Mouse (Mus musculus): ENCODE measurements around the gene Cd93.

GRCm38 (mm10) chr2:148490150-148490549 lies 46.8 kb upstream of the Cd93 start:
- no peak for TF ChIP-seq CTCF (IDR thresholded peaks at IDR 0.05; ENCODE audit: control insufficient read depth, insufficient read depth, insufficient read length)
- TF ChIP-seq MYOD1 (IDR thresholded peaks at IDR 0.05; ENCODE audit: control insufficient read depth, insufficient read length, low read depth), result no peak
- no peak for TF ChIP-seq USF1 (IDR thresholded peaks at IDR 0.05; ENCODE audit: low read depth)
- no peak for TF ChIP-seq MAX (IDR thresholded peaks at IDR 0.05)
- TF ChIP-seq MYOG (IDR thresholded peaks at IDR 0.05; ENCODE audit: control insufficient read depth, extremely low read depth, insufficient read length), result no peak
- no peak for TF ChIP-seq CEBPB (IDR thresholded peaks at IDR 0.05; ENCODE audit: low read depth)

Data from C2C12 (cell line).